Mouse (Mus musculus) brain, embryonic 14.5 days (tissue): ENCODE data around the gene Sfswap.

ENCODE experiments used
- CTCF ChIP-seq: fragments of 200-500 bp; IDR thresholded peaks from 2 replicates; pipeline ENCODE4 v1.5.1; 2012; ENCODE audit warnings: inconsistent platforms, mild to moderate bottlenecking, moderate library complexity, borderline replicate concordance; ENCODE audit not compliant: insufficient read depth, insufficient read length; ENCODE audit errors: extremely low read depth
- POLR2A ChIP-seq: fragments of 200-500 bp; IDR thresholded peaks from 2 replicates; pipeline ENCODE4 v1.6.1; 2012; ENCODE audit warnings: mild to moderate bottlenecking, inconsistent platforms, borderline replicate concordance; ENCODE audit not compliant: poor library complexity, insufficient read depth, insufficient read length, severe bottlenecking; ENCODE audit errors: extremely low read depth

DNA sequence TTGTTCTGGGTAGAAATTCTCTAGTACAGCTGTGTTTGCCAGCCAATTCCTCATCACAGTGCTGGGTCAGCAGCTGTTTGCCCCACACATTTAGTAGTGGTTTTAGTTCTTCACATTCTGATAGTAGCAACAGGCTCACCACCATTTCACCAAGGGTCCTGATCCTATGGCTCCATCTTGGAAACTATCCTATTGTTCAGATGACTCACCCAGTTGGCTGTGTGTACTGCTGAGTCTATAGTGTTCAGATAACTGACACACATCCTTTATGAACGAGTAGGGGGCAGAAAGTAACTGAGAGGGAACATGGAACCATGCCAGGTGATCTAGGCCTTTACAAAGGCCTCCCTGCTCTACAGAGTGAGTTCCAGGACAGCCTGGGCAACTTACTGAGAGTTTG, 28.6 kb downstream of the Sfswap start:
- TF ChIP-seq CTCF (no peak), POLR2A (no peak)
